Mouse (Mus musculus) MEL (cell line): ENCODE data around the gene Tnfsf15. TPM values are rescaled to one million over a fixed set of nuclear protein-coding genes. Genes with fewer than 3 reads are reported as not detected.

ENCODE experiments used
- DNase-seq: peaks from one replicate; pipeline ENCODE4 v3.0.0; 2011; ENCODE audit warnings: low read depth, low spot score
- H3K27ac ChIP-seq: 2 replicates; pipeline ENCODE4 v1.5.1; 2012; ENCODE audit warnings: low read depth, mild to moderate bottlenecking, control low read depth, low read length, moderate library complexity; ENCODE audit not compliant: control insufficient read depth
- H3K27me3 ChIP-seq, 2 experiments: fragments of 150-350 bp in 1 of 2; sonication (generic) in 1 of 2; 2 replicates each; pipeline ENCODE4 v1.6.1; 2012; ENCODE audit warnings: low read length in 2 of 2, mild to moderate bottlenecking in 2 of 2, improper control_type of control experiment in 1 of 2, moderate library complexity in 1 of 2; ENCODE audit not compliant: insufficient read depth in 2 of 2, control insufficient read depth in 1 of 2
- H3K36me3 ChIP-seq, 2 experiments: 2 replicates each; pipeline ENCODE4 v1.6.1; 2012 to 2014; ENCODE audit warnings: low read length in 2 of 2, improper control_type of control experiment in 1 of 2, inconsistent platforms in 1 of 2, mild to moderate bottlenecking in 1 of 2; ENCODE audit not compliant: insufficient read depth in 2 of 2, control insufficient read depth in 1 of 2
- H3K4me1 ChIP-seq, 2 experiments: fragments of 150-350 bp in 1 of 2; sonication (generic) in 1 of 2; 2 replicates each; pipeline ENCODE4 v1.6.1; 2012; ENCODE audit warnings: low read length in 2 of 2, improper control_type of control experiment in 1 of 2, mild to moderate bottlenecking in 1 of 2; ENCODE audit not compliant: insufficient read depth in 2 of 2, control insufficient read depth in 1 of 2
- H3K4me3 ChIP-seq, 2 experiments: fragments of 150-350 bp in 1 of 2; sonication (generic) in 1 of 2; 2 replicates each; pipeline ENCODE4 v1.5.1; 2012; ENCODE audit warnings: low read depth in 2 of 2, low read length in 2 of 2, mild to moderate bottlenecking in 2 of 2, moderate library complexity in 2 of 2, control low read depth in 1 of 2, improper control_type of control experiment in 1 of 2; ENCODE audit not compliant: control insufficient read depth in 1 of 2, insufficient read depth in 1 of 2
- H3K79me2 ChIP-seq: 2 replicates; pipeline ENCODE4 v1.6.1; 2012; ENCODE audit warnings: mild to moderate bottlenecking, low read length, moderate library complexity; ENCODE audit not compliant: control insufficient read depth, poor library complexity, insufficient read depth
- H3K9ac ChIP-seq: 2 replicates; pipeline ENCODE4 v1.6.1; 2012; ENCODE audit warnings: low read depth, mild to moderate bottlenecking, control low read depth, low read length, moderate library complexity; ENCODE audit not compliant: control insufficient read depth, poor library complexity, severe bottlenecking
- H3K9me3 ChIP-seq: fragments of 150-350 bp; sonication (generic); replicated peaks from 2 replicates; pipeline ENCODE4 v1.6.1; 2012; ENCODE audit warnings: mild to moderate bottlenecking, low read length, improper control_type of control experiment, moderate library complexity; ENCODE audit not compliant: insufficient read depth
- BHLHE40 ChIP-seq: IDR thresholded peaks from 2 replicates; pipeline ENCODE4 v1.6.1; 2012; ENCODE audit warnings: low read depth, mild to moderate bottlenecking, inconsistent platforms, low read length, improper control_type of control experiment, borderline replicate concordance
- CHD2 ChIP-seq: IDR thresholded peaks from 2 replicates; pipeline ENCODE4 v1.6.1; 2011; ENCODE audit warnings: low read length, improper control_type of control experiment
- ETS1 ChIP-seq: IDR thresholded peaks from 2 replicates; pipeline ENCODE4 v1.6.1; 2012; ENCODE audit warnings: low read depth, mild to moderate bottlenecking, inconsistent platforms, low read length, improper control_type of control experiment, moderate library complexity
- GABPA ChIP-seq: IDR thresholded peaks from 2 replicates; pipeline ENCODE4 v1.6.1; 2012; ENCODE audit warnings: low read depth, mild to moderate bottlenecking, inconsistent platforms, low read length, improper control_type of control experiment, moderate library complexity
- HCFC1 ChIP-seq: IDR thresholded peaks from 2 replicates; pipeline ENCODE4 v1.6.1; 2012; ENCODE audit warnings: low read depth, mild to moderate bottlenecking, inconsistent platforms, low read length, improper control_type of control experiment, moderate library complexity
- JUND ChIP-seq: IDR thresholded peaks from 2 replicates; pipeline ENCODE4 v1.6.1; 2011; ENCODE audit warnings: low read depth, mild to moderate bottlenecking, improper control_type of control experiment, low read length
- MAZ ChIP-seq: IDR thresholded peaks from 2 replicates; pipeline ENCODE4 v1.6.1; 2012; ENCODE audit warnings: low read depth, mild to moderate bottlenecking, inconsistent platforms, low read length, improper control_type of control experiment
- MYB ChIP-seq: IDR thresholded peaks from 2 replicates; pipeline ENCODE4 v1.6.1; 2011; ENCODE audit warnings: mild to moderate bottlenecking, low read depth, low read length, improper control_type of control experiment
- MYC ChIP-seq: IDR thresholded peaks from 2 replicates; pipeline ENCODE4 v1.6.1; 2011; ENCODE audit warnings: low read depth, mild to moderate bottlenecking, low read length, improper control_type of control experiment, moderate library complexity
- NELFE ChIP-seq: IDR thresholded peaks from 2 replicates; pipeline ENCODE4 v1.6.1; 2011; ENCODE audit warnings: low read depth, low read length, improper control_type of control experiment
- POLR2A ChIP-seq, 2 experiments: IDR thresholded peaks; 2 replicates each; pipeline ENCODE4 v1.6.1; 2011 to 2012; ENCODE audit warnings: low read length in 2 of 2, mild to moderate bottlenecking in 2 of 2, control low read depth in 1 of 2, improper control_type of control experiment in 1 of 2, low read depth in 1 of 2, moderate library complexity in 1 of 2; ENCODE audit not compliant: control insufficient read depth in 1 of 2, insufficient read depth in 1 of 2, poor library complexity in 1 of 2
- POLR2AphosphoS5 ChIP-seq: IDR thresholded peaks from 2 replicates; pipeline ENCODE4 v1.6.1; 2012; ENCODE audit warnings: low read depth, borderline replicate concordance, mild to moderate bottlenecking, inconsistent platforms, low read length, moderate library complexity, mixed read lengths
- RAD21 ChIP-seq: IDR thresholded peaks from 2 replicates; pipeline ENCODE4 v1.6.1; 2011; ENCODE audit warnings: mild to moderate bottlenecking, low read depth, low read length, improper control_type of control experiment
- RCOR1 ChIP-seq: IDR thresholded peaks from 2 replicates; pipeline ENCODE4 v1.6.1; 2012; ENCODE audit warnings: low read depth, mild to moderate bottlenecking, inconsistent platforms, low read length, improper control_type of control experiment
- SMC3 ChIP-seq: IDR thresholded peaks from 2 replicates; pipeline ENCODE4 v1.6.1; 2011; ENCODE audit warnings: low read depth, low read length, improper control_type of control experiment
- TCF12 ChIP-seq: IDR thresholded peaks from 2 replicates; pipeline ENCODE4 v1.6.1; 2014; ENCODE audit warnings: low read depth, mild to moderate bottlenecking, inconsistent platforms, low read length, improper control_type of control experiment, moderate library complexity
- UBTF ChIP-seq: IDR thresholded peaks from 2 replicates; pipeline ENCODE4 v1.6.1; 2012; ENCODE audit warnings: low read depth, mild to moderate bottlenecking, inconsistent platforms, low read length, improper control_type of control experiment, moderate library complexity, borderline replicate concordance; ENCODE audit not compliant: insufficient read depth
- ZC3H11A ChIP-seq: IDR thresholded peaks from 2 replicates; pipeline ENCODE4 v1.6.1; 2012; ENCODE audit warnings: low read depth, mild to moderate bottlenecking, inconsistent platforms, low read length, improper control_type of control experiment
- ZMIZ1 ChIP-seq: IDR thresholded peaks from 2 replicates; pipeline ENCODE4 v1.6.1; 2012; ENCODE audit warnings: low read depth, mild to moderate bottlenecking, inconsistent platforms, low read length, improper control_type of control experiment, moderate library complexity
- polyA plus RNA-seq, 2 experiments: library from polyadenylated mRNA; stranded (reverse) in 1 of 2; unstranded in 1 of 2; fragments of >175 nt in 1 of 2; fragments of >200 nt in 1 of 2; gene quantifications; 2 replicates each; pipeline versions ENCODE4 v1.2.1 to v1.2.4; 2012; ENCODE audit warnings: low replicate concordance in 2 of 2, low read depth in 1 of 2; ENCODE audit not compliant: insufficient read length in 2 of 2, insufficient read depth in 1 of 2, missing spikeins in 1 of 2
- total RNA-seq: library from RNA; depleted of rRNA; stranded (reverse); fragments of 300-350 nt; gene quantifications from 2 replicates; pipeline ENCODE4 v1.2.3, GENCODE M21; 2012

Tnfsf15 gene
- total and polyA plus RNA-seq, 3 experiments = not detected

GRCm38 (mm10) chr4:63686157-63686556 lies 58.8 kb downstream of the Tnfsf15 start:
- Histone ChIP-seq H3K9me3 (no peaks in the 10 kb centered on the region), H3K9ac (no peak overlapping the region), H3K4me3 (no peak overlapping the region), H3K27ac (no peak overlapping the region), H3K36me3 (no peaks in the 10 kb centered on the region), H3K79me2 (no peaks in the 10 kb centered on the region), H3K27me3 (no peaks in the 10 kb centered on the region), H3K4me1 (no peaks in the 10 kb centered on the region)
- no peak for TF ChIP-seq HCFC1
- TF ChIP-seq MYB = no peak
- no peak for TF ChIP-seq ETS1
- TF ChIP-seq RAD21 = no peak
- TF ChIP-seq POLR2A (IDR thresholded peaks at IDR 0.05; ENCODE audit: control insufficient read depth in 1 of 2, insufficient read depth in 1 of 2, low read depth in 1 of 2, low read length in 2 of 2, poor library complexity in 1 of 2) = no peak
- TF ChIP-seq ZMIZ1 = no peak
- TF ChIP-seq JUND = no peak
- TF ChIP-seq BHLHE40 = no peak
- TF ChIP-seq NELFE = no peak
- TF ChIP-seq CHD2 = no peak
- no peak for TF ChIP-seq ZC3H11A
- TF ChIP-seq MYC = no peak
- no peak for DNase-seq

- H3K27me3 ChIP-seq = no peaks in the 10 kb centered on the region
- H3K9ac ChIP-seq = no peak overlapping the region
- H3K9me3 ChIP-seq = no peaks in the 10 kb centered on the region
- H3K27ac ChIP-seq = no peak overlapping the region
- DNase-seq = no peak
- no peak overlapping the region for H3K4me3 ChIP-seq
- no peaks in the 10 kb centered on the region for H3K36me3 ChIP-seq
- no peaks in the 10 kb centered on the region for H3K4me1 ChIP-seq
- TF ChIP-seq GABPA (no peak), TCF12 (no peak), POLR2AphosphoS5 (no peak), MYC (no peak), UBTF (no peak), MAZ (no peak), RCOR1 (no peak), JUND (no peak), SMC3 (no peak)
- H3K79me2 ChIP-seq = no peaks in the 10 kb centered on the region
These were observed 59.7 kb downstream of the Tnfsf15 start for GRCm38 (mm10) chr4:63685253-63685525.
